Mouse (Mus musculus) lung, adult 10 weeks (tissue): Measurements from ENCODE around the gene Adam4. TPM values are rescaled to one million over a fixed set of nuclear protein-coding genes. Genes with fewer than 3 reads are reported as not detected.

ENCODE experiments used
- polyA plus RNA-seq: library from polyadenylated mRNA; stranded (reverse); fragments of 350-450 nt; fragmentation: Illumina TruSeq; extraction: RNeasy Lipid Tissue Mini Kit (QIAGEN cat#74804); gene quantifications from one replicate; pipeline ENCODE4 v1.2.3, GENCODE M21; 2014; ENCODE audit warnings: low read depth, low replicate concordance; ENCODE audit not compliant: insufficient read depth

The Adam4 gene
- polyA plus RNA-seq, result 0.35 TPM

GRCm38 (mm10) chr12:81421846-81422245 is at the start of gene Adam4:
TSS of gene Adam4 (minus strand) at chr12:81421946.

GRCm38 (mm10) chr12:81379364-81379763 is 42.4 kb downstream of the Adam4 start, which contains the start of gene Gm4787:
TSS of gene Gm4787 (minus strand) at chr12:81379464.

Other genes with a start within 250 kb of the Adam4 start
- 0.19 TPM for gene Slc8a3, start 88.8 kb downstream of the Adam4 start, polyA plus RNA-seq
- 0.27 TPM for gene Gm4787, start 42.5 kb downstream of the Adam4 start, polyA plus RNA-seq
- gene Cox16, start 63.2 kb upstream of the Adam4 start, polyA plus RNA-seq, result 125 TPM
- gene Gm20498, start 111.0 kb upstream of the Adam4 start, polyA plus RNA-seq, result 8.6 TPM
- gene Synj2bp, start 111.0 kb upstream of the Adam4 start, polyA plus RNA-seq, result 24.3 TPM
- gene Adam21, start 146.5 kb upstream of the Adam4 start, polyA plus RNA-seq, result not detected
- 35.9 TPM for gene Med6, start 173.1 kb upstream of the Adam4 start, polyA plus RNA-seq
- gene Ttc9, start 209.3 kb upstream of the Adam4 start, polyA plus RNA-seq, result 12.3 TPM